Mouse (Mus musculus) embryonic facial prominence, embryonic 13.5 days (tissue): Measurements from ENCODE around the gene Tmem167b. TPM values are rescaled to one million over a fixed set of nuclear protein-coding genes. Genes with fewer than 3 reads are reported as not detected.

Experiments
- ATAC-seq: fragments of 200-750 bp; cut with Nextera tagmentation; 2 replicates; pipeline ENCODE4 v1.8.0; 2017; ENCODE audit warnings: low read depth; ENCODE audit not compliant: insufficient number of reproducible peaks, insufficient read depth, low FRiP score, low TSS enrichment
- H3K27ac ChIP-seq: fragments of 300-500 bp; sonication (generic); 2 replicates; pipeline ENCODE4 v1.5.1; 2015; ENCODE audit warnings: moderate library complexity, mild to moderate bottlenecking, inconsistent platforms
- H3K27me3 ChIP-seq: fragments of 300-500 bp; sonication (generic); 2 replicates; pipeline ENCODE4 v1.6.1; 2015; ENCODE audit warnings: mild to moderate bottlenecking, inconsistent platforms
- H3K36me3 ChIP-seq: fragments of 300-500 bp; sonication (generic); 2 replicates; pipeline ENCODE4 v1.6.1; 2015; ENCODE audit warnings: mild to moderate bottlenecking, inconsistent platforms
- H3K4me1 ChIP-seq: fragments of 300-500 bp; sonication (generic); 2 replicates; pipeline ENCODE4 v1.6.1; 2015; ENCODE audit warnings: inconsistent platforms
- H3K4me2 ChIP-seq: fragments of 300-500 bp; sonication (generic); 2 replicates; pipeline ENCODE4 v1.6.1; 2015; ENCODE audit warnings: moderate library complexity, mild to moderate bottlenecking, inconsistent platforms
- H3K4me3 ChIP-seq: fragments of 300-500 bp; sonication (generic); 2 replicates; pipeline ENCODE4 v1.5.1; 2015; ENCODE audit warnings: mild to moderate bottlenecking, inconsistent platforms
- H3K9ac ChIP-seq: fragments of 300-500 bp; sonication (generic); 2 replicates; pipeline ENCODE4 v1.6.1; 2015; ENCODE audit warnings: mild to moderate bottlenecking, inconsistent platforms
- H3K9me3 ChIP-seq: fragments of 300-500 bp; sonication (generic); 2 replicates; pipeline ENCODE4 v1.6.1; 2016; ENCODE audit warnings: inconsistent platforms
- WGBS: fragments of 180-500 bp; shearing (Covaris S2); methylation state at CpG from one replicate; pipeline ENCODE4 v1.1.7; 2015; ENCODE audit warnings: mixed read lengths; 5-methylcytosine and 5-hydroxymethylcytosine counted together
- polyA plus RNA-seq: library from polyadenylated mRNA; unstranded; fragments of >200 nt; fragmentation: Nextera tagmentation; extraction: Ambion mirVana; gene quantifications from 2 replicates; pipeline ENCODE4 v1.2.1, GENCODE M21; 2015

The Tmem167b gene
- polyA plus RNA-seq, 1 experiment from 2014 or later, result 46.3 TPM

DNA sequence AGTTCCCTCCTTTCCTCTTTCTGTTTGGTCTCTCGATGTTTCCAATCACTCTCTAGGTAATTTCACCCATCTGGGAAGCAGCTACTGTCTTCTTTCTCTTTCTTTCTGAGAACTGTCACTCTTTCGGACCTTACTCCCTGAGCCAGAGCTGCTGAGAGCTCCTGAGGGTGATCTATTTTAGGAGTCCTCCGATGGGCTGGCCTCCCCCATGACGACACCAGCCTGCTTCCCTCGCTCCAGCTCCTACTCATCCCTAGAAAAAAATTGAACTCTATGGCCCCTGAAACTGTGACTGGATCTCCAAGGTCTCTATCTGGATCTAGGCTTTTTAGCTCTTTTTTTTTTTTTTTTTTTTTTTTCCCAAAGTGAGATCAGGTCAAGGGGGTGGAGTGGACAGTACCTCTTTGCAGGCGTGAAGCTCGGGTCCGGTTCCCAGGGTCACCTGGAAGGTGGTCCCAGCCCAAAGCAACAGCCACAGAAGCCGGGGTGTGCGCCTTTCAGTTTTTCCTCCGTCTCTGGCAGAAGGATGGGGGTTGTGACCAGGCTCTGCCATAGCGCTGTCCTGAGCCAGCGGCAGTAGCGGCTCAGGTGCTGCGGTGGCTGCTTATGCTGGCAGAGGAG is 26.3 kb downstream of the Tmem167b start:
- no peaks in the 10 kb centered on the region for H3K9me3 ChIP-seq
- no peak for ATAC-seq
- peaks cover 14% of the 10 kb centered on the region for H3K4me1 ChIP-seq
- H3K27me3 ChIP-seq, result peaks cover 26% of the 10 kb centered on the region
- H3K27ac ChIP-seq, result no peak overlapping the region
- H3K4me2 ChIP-seq, result peak overlapping the region; percentile 86
- 3% methylated on average over 15 of the region's 15 CpGs for WGBS
- H3K36me3 ChIP-seq, result no peaks in the 10 kb centered on the region
- H3K4me3 ChIP-seq, result peak overlapping the region; percentile 50
- no peak overlapping the region for H3K9ac ChIP-seq

GRCm38 (mm10) chr3:108533951-108534350 is 28.3 kb downstream of the Tmem167b start, which contains the start of gene 1700013F07Rik:
Gene 1700013F07Rik, plus strand, starts transcription at chr3:108534150.
- H3K4me1 ChIP-seq, result peaks cover 14% of the 10 kb centered on the region
- no peak within 1 kb of the TSS for H3K4me2 ChIP-seq
- no peak within 1 kb of the TSS for H3K9ac ChIP-seq
- H3K27me3 ChIP-seq, result peaks cover 26% of the 10 kb centered on the region
- 92% methylated on average over 6 of the region's 6 CpGs for WGBS
- ATAC-seq, result no peak
- H3K36me3 ChIP-seq, result no peaks in the 10 kb centered on the region
- no peak within 1 kb of the TSS for H3K4me3 ChIP-seq
- H3K27ac ChIP-seq, result no peak within 1 kb of the TSS
- H3K9me3 ChIP-seq, result no peaks in the 10 kb centered on the region

DNA sequence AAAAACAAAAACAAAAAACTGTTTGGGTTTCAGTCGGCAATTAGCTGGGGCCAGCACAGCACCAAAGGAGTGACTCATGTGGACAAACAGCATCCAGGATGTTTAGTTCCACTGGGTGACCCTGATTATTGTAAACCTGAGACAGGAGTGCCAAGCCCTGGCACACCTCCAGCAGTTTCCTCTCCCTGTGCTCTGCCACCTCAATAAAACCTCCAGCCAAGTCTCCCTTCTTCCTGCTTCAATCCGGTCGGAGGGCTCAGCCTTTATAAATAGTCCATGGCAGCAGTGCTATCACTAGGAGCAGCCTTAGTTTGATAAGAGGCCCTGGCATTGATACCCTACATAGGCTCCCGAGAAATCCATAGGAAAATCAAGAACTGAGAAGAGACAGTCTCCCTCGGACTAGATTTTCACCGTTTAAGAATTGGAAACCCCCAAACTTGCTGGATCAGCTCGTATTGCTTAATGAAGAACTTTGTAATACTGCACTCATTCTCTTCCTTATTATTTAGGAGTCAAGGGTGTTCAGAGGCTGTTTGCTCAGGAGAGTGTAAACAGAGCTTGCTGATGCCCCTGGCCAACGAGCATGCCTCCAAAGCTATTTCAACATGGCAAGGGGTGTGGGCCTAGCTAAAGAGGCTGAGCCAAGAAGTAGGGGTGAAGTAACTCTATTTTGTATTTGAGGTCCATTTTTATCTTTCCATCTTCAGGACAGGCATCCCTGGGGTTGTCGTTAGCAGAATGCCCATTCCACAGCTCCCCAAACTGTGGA is 29.0 kb downstream of the Tmem167b start:
- no peaks in the 10 kb centered on the region for H3K36me3 ChIP-seq
- no peak overlapping the region for H3K9ac ChIP-seq
- no peak overlapping the region for H3K27ac ChIP-seq
- no peaks in the 10 kb centered on the region for H3K9me3 ChIP-seq
- 78% methylated on average over 9 of the region's 9 CpGs for WGBS
- no peak overlapping the region for H3K4me3 ChIP-seq
- no peak for ATAC-seq
- peaks cover 14% of the 10 kb centered on the region for H3K4me1 ChIP-seq
- peaks cover 26% of the 10 kb centered on the region for H3K27me3 ChIP-seq
- H3K4me2 ChIP-seq, result no peak overlapping the region

GRCm38 (mm10) chr3:108528489-108528888 is 33.8 kb downstream of the Tmem167b start:
- Histone ChIP-seq H3K27ac (no peak overlapping the region), H3K27me3 (no peaks in the 10 kb centered on the region), H3K9me3 (no peaks in the 10 kb centered on the region), H3K4me3 (no peak overlapping the region), H3K4me1 (no peaks in the 10 kb centered on the region), H3K4me2 (no peak overlapping the region), H3K9ac (no peak overlapping the region), H3K36me3 (no peaks in the 10 kb centered on the region)
- no peak for ATAC-seq
- 91% methylated on average over 8 of the region's 8 CpGs for WGBS

DNA sequence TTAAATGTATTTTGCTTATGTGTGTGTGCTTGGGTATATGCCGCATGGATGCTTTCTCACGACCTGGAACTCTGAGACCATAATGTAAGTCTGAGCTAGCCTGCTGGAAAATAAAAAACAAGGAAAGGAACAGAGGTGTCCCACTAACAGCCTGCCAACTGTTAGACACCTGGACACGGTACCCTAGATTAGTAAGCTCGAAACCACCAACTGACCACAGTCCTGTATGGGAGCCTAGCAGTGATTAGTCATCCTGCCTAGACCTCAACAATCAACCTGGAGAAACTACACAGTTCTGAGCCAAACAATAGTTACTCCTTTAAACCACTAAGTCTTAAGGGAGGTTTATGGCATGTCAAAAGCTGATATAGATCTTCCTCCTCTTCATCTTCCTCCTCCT is 38.9 kb downstream of the Tmem167b start:
- Histone ChIP-seq H3K36me3 (no peaks in the 10 kb centered on the region), H3K27me3 (no peaks in the 10 kb centered on the region), H3K27ac (no peak overlapping the region), H3K9ac (no peak overlapping the region), H3K4me2 (no peak overlapping the region), H3K4me3 (no peak overlapping the region), H3K9me3 (no peaks in the 10 kb centered on the region), H3K4me1 (no peaks in the 10 kb centered on the region)
- no peak for ATAC-seq
- WGBS, result 92% methylated on average over 4 of the region's 4 CpGs

DNA sequence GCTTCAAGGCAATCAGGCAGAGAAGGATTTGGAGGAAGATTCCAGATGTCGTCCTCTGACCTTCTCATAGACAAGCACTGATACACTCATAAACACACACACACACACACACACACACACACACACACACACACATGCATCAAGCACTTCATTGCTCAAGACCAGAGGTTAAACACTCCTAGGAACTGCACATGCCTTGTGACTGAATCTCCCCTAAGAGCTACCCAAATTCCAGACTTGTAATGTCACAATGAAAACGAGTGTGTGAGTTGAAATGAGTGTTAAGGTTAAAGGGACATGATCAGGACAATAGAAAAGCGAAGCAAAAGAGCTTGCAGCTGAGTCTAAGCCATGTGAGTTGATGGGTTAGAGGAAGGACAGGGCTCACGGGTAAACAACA is 44.0 kb downstream of the Tmem167b start:
- Histone ChIP-seq H3K4me2 (no peak overlapping the region), H3K9ac (no peak overlapping the region), H3K9me3 (no peaks in the 10 kb centered on the region), H3K4me1 (no peaks in the 10 kb centered on the region), H3K27ac (no peak overlapping the region), H3K27me3 (no peaks in the 10 kb centered on the region), H3K36me3 (no peaks in the 10 kb centered on the region), H3K4me3 (no peak overlapping the region)
- no peak for ATAC-seq
- WGBS, result 61% methylated on average over 4 of the region's 4 CpGs

GRCm38 (mm10) chr3:108513465-108513864 is 48.8 kb downstream of the Tmem167b start:
- Histone ChIP-seq H3K27me3 (no peaks in the 10 kb centered on the region), H3K9ac (no peak overlapping the region), H3K4me1 (peaks cover 10% of the 10 kb centered on the region), H3K4me2 (no peak overlapping the region), H3K9me3 (no peaks in the 10 kb centered on the region), H3K36me3 (no peaks in the 10 kb centered on the region), H3K4me3 (no peak overlapping the region), H3K27ac (no peak overlapping the region)
- 69% methylated on average over 3 of the region's 3 CpGs for WGBS
- ATAC-seq, result no peak

- H3K9ac ChIP-seq, result no peak overlapping the region
- 20% methylated on average over 9 of the region's 9 CpGs for WGBS
- no peak for ATAC-seq
Observed at GRCm38 (mm10) chr3:108510716-108511483, 51.4 kb downstream of the Tmem167b start.

GRCm38 (mm10) chr3:108510156-108510555 is 52.1 kb downstream of the Tmem167b start:
- ATAC-seq, result no peak
- no peaks in the 10 kb centered on the region for H3K36me3 ChIP-seq
- no peak overlapping the region; the same call in 1 of the 2 replicates for H3K27ac ChIP-seq
- no peak overlapping the region for H3K4me2 ChIP-seq
- peaks cover 13% of the 10 kb centered on the region for H3K4me1 ChIP-seq
- no peak overlapping the region for H3K9ac ChIP-seq
- WGBS, result 48% methylated on average over 2 of the region's 2 CpGs
- H3K9me3 ChIP-seq, result no peaks in the 10 kb centered on the region
- H3K4me3 ChIP-seq, result no peak overlapping the region
- no peaks in the 10 kb centered on the region for H3K27me3 ChIP-seq

More at GRCm38 (mm10) chr3:108510716-108511483, 51.4 kb downstream of the Tmem167b start:
- H3K4me3 ChIP-seq, result no peak overlapping the region
- H3K27ac ChIP-seq, result no peak overlapping the region
- H3K27me3 ChIP-seq, result no peaks in the 10 kb centered on the region
- H3K36me3 ChIP-seq, result no peaks in the 10 kb centered on the region
- H3K4me2 ChIP-seq, result no peak overlapping the region
- H3K4me1 ChIP-seq, result peaks cover 13% of the 10 kb centered on the region
- H3K9me3 ChIP-seq, result no peaks in the 10 kb centered on the region

DNA sequence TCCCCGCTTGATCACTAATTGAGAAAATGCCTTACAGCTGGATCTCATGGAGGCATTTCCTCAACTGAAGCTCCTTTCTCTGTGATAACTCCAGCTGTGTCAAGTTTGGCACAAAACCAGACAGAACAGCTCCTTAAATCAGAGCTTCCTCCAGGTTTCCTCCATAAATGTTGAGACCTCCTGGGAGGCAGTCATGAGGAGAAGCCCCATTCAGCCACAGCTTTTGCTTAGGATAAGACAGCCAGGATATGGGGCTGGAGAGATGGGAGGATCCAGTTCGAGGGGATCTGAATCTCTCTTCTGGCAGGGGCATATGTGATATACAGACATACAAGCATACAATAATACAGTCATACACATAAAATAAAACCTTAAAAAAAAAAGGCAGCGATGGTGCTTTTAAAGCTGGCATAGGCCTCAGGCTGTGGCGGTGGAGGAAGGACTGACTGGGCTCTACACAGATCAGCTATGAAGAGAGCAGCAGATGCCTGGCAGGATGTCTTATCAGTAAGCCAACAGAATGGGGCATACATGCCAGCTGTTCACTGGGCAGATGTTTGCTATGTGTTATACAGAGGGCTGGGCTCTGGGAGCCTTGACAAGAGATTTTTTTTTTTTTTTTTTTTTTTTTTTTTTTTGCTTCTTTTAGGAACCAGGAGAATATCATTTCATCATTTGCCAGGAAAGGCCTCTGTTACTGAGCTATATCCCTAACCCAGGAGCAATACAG is 53.4 kb downstream of the Tmem167b start:
- no peak overlapping the region for H3K27ac ChIP-seq
- H3K9me3 ChIP-seq, result no peaks in the 10 kb centered on the region
- H3K4me1 ChIP-seq, result peaks cover 13% of the 10 kb centered on the region
- 53% methylated on average over 4 of the region's 4 CpGs for WGBS
- H3K27me3 ChIP-seq, result no peaks in the 10 kb centered on the region
- ATAC-seq, result no peak
- no peaks in the 10 kb centered on the region for H3K36me3 ChIP-seq
- H3K4me2 ChIP-seq, result no peak overlapping the region
- no peak overlapping the region for H3K9ac ChIP-seq
- no peak overlapping the region for H3K4me3 ChIP-seq
